Mouse (Mus musculus) kidney, postnatal 10 days (tissue): ENCODE measurements around the gene Cdrt4.

Experiments
- DNase-seq: peaks from one replicate; pipeline ENCODE4 v3.0.0; 2021; ENCODE audit warnings: mixed read lengths

The Cdrt4 gene

GRCm38 (mm10) chr11:62943538-62943937, 7.5 kb upstream of the Cdrt4 start:
- no peak for DNase-seq

- DNase-seq: peak; percentile 37
These were observed 5.5 kb upstream of the Cdrt4 start for GRCm38 (mm10) chr11:62945514-62945913.

- DNase-seq: peak; percentile 59
These were observed 1.4 kb upstream of the Cdrt4 start for GRCm38 (mm10) chr11:62949548-62949947.

- DNase-seq: no peak
These were observed 3.8 kb downstream of the Cdrt4 start for GRCm38 (mm10) chr11:62954766-62955165.

- no peak for DNase-seq
These were observed 4.2 kb downstream of the Cdrt4 start for GRCm38 (mm10) chr11:62955186-62955585.

GRCm38 (mm10) chr11:62955776-62956175, 4.8 kb downstream of the Cdrt4 start:
- no peak for DNase-seq

GRCm38 (mm10) chr11:62957626-62958180, 6.7 kb downstream of the Cdrt4 start:
- no peak for DNase-seq

GRCm38 (mm10) chr11:62963292-62963691, 12.3 kb downstream of the Cdrt4 start:
- no peak for DNase-seq

GRCm38 (mm10) chr11:62966424-62966764, 15.4 kb downstream of the Cdrt4 start:
- DNase-seq: no peak

- DNase-seq: peak; percentile 80
These were observed 16.0 kb downstream of the Cdrt4 start for GRCm38 (mm10) chr11:62966765-62967633.

GRCm38 (mm10) chr11:62977176-62977575, 26.2 kb downstream of the Cdrt4 start:
- DNase-seq: no peak

- no peak for DNase-seq
These were observed 27.9 kb downstream of the Cdrt4 start for GRCm38 (mm10) chr11:62978886-62979285.

- no peak for DNase-seq
These were observed 30.7 kb downstream of the Cdrt4 start for GRCm38 (mm10) chr11:62981729-62982128.

- DNase-seq: no peak
These were observed 32.8 kb downstream of the Cdrt4 start for GRCm38 (mm10) chr11:62983793-62984192.

GRCm38 (mm10) chr11:62984365-62984764, 33.4 kb downstream of the Cdrt4 start:
- DNase-seq: no peak

- DNase-seq: no peak
These were observed 34.1 kb downstream of the Cdrt4 start for GRCm38 (mm10) chr11:62985075-62985474.

- no peak for DNase-seq
These were observed 35.6 kb downstream of the Cdrt4 start for GRCm38 (mm10) chr11:62986578-62986977.

- DNase-seq: no peak
These were observed 39.2 kb downstream of the Cdrt4 start for GRCm38 (mm10) chr11:62990150-62990685.

GRCm38 (mm10) chr11:62990811-62991210, 39.8 kb downstream of the Cdrt4 start:
- DNase-seq: no peak

- no peak for DNase-seq
These were observed 41.7 kb downstream of the Cdrt4 start for GRCm38 (mm10) chr11:62992545-62993242.

GRCm38 (mm10) chr11:62995066-62995754, 44.2 kb downstream of the Cdrt4 start:
- DNase-seq: no peak

GRCm38 (mm10) chr11:62995755-62996521, 44.9 kb downstream of the Cdrt4 start:
- no peak for DNase-seq
